Mouse (Mus musculus): ENCODE results near the gene Gm20403. TPM values are rescaled to one million over a fixed set of nuclear protein-coding genes. Genes with fewer than 3 reads are reported as not detected.

The Gm20403 gene
- polyA plus RNA-seq (2012; rRNA removed; ENCODE audit: low replicate concordance), result not detected in 2 replicates

DNA sequence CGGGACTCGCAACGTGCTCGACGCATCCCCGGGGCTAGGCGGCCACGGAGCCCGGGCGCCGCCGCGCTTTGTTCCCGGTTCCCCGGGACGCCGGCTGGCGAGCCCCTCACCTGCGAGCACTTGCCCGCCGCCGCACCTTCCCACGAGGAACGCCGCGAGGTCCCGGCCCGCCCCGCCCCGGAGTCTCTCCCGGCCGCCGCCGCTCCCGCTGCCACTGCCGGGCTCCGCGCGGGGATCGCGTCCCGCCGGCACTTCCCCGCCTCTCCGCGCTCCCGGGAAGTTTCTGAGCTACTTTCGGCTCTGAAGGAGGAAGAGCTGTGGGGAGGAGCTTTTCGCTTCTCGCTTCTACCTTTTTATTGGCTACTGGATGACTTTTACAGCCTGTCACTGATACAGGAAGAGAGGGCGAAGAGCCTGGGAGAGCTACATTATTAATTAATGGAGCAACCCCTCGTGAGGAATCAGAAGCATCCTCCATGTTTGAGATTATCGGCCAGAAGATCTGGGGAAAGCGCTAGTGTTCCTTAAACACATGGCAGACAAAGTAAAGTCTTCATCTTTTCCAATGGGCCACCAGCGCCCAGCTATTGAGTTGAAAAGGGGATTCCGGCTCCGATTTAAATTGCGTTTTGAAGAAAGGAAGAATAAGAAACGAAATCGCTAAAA lies at the start of gene Gm20403:
TSS of gene Gm20403 (minus strand) at position 478 of the 666 bp plus-strand sequence.

DNA sequence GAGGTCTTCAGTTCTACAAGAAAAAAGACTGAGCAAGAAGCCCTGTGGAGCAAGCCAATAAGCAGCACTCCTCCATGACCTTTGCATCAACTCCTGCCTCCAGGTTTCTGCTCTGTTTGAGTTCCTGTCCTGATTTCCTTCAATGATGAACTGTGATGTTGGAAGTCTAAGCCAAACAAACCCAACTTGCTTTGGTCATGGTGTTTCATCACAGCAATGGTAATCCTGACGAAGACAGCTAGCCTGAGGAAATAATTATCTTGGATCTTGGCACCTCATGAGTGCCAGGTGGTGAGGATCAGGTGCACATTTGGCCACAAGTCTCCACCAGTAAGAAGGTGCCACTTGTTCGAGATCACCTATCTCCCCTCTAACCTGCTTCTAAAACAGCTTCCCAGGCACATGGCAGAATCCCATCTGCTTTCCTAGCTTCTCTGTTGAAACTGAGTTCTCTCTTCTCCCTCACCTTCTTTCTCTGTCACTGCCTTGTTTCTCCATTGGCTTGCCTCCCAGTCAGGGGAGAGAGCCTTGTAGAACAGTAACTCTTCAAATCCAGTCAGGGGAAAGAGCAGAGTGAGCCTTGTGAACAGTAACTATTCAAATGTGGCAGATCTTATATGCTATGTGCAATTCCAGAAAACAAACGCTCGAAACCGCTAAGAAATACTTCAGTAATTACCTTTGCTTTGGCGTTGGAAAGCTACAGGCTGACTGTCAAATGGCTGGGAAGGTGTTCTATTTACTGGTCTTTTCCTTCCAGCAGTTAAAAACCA lies 27.5 kb upstream of the Gm20403 start, which contains the start of gene Baz1a:
TSS of gene Baz1a (minus strand) at position 723 of the 773 bp plus-strand sequence.

Other genes starting within 250 kb of the Gm20403 start
- gene Snx6, start 190.8 kb downstream of the Gm20403 start, polyA plus RNA-seq (2012; rRNA removed; ENCODE audit: low replicate concordance), result 19.2 and 20.6 TPM in 2 replicates
- 6.8 and 39.2 TPM in 2 replicates for gene Cfl2, start 123.7 kb downstream of the Gm20403 start, polyA plus RNA-seq (2012; rRNA removed; ENCODE audit: low replicate concordance)
- gene Baz1a, start 27.8 kb upstream of the Gm20403 start, polyA plus RNA-seq (2012; rRNA removed; ENCODE audit: low replicate concordance), result 4.6 and 6.3 TPM in 2 replicates
- gene 2700097O09Rik, start 93.6 kb upstream of the Gm20403 start, polyA plus RNA-seq (2012; rRNA removed; ENCODE audit: low replicate concordance), result 2.7 and 9.9 TPM in 2 replicates
- gene Srp54a, start 93.7 kb upstream of the Gm20403 start, polyA plus RNA-seq (2012; rRNA removed; ENCODE audit: low replicate concordance), result 14.3 and 15.1 TPM in 2 replicates
- gene Fam177a, start 137.9 kb upstream of the Gm20403 start, polyA plus RNA-seq (2012; rRNA removed; ENCODE audit: low replicate concordance), result 6.7 and 8.9 TPM in 2 replicates
- 13.0 and 26.0 TPM in 2 replicates for gene Srp54b, start 168.6 kb upstream of the Gm20403 start, polyA plus RNA-seq (2012; rRNA removed; ENCODE audit: low replicate concordance)
- gene 1700047I17Rik2, start 213.1 kb upstream of the Gm20403 start, polyA plus RNA-seq (2012; rRNA removed; ENCODE audit: low replicate concordance), result not detected in 2 replicates
- gene Srp54c, start 243.6 kb upstream of the Gm20403 start, polyA plus RNA-seq (2012; rRNA removed; ENCODE audit: low replicate concordance), result 4.3 and 10.0 TPM in 2 replicates